Mouse (Mus musculus): ENCODE results near the gene Afm. TPM values are rescaled to one million over a fixed set of nuclear protein-coding genes. Genes with fewer than 3 reads are reported as not detected.

Gene Afm
- not detected in 2 replicates for total RNA-seq (2015)
- total RNA-seq (2017), result not detected in 2 replicates

GRCm38 (mm10) chr5:90518356-90519100, at the start of gene Afm:
Afm (plus strand) TSS chr5:90518932.
- no peak for ATAC-seq (replicated peaks; ENCODE audit: poor library complexity)

GRCm38 (mm10) chr5:90470836-90471235, 47.9 kb upstream of the Afm start:
- no peak for ATAC-seq (replicated peaks; ENCODE audit: poor library complexity)

- ATAC-seq (replicated peaks; ENCODE audit: poor library complexity), result no peak
Observed at GRCm38 (mm10) chr5:90473902-90474301, 44.8 kb upstream of the Afm start.

GRCm38 (mm10) chr5:90474369-90474768, 44.4 kb upstream of the Afm start:
- no peak for ATAC-seq (replicated peaks; ENCODE audit: poor library complexity)

- ATAC-seq (replicated peaks; ENCODE audit: poor library complexity), result no peak
Observed at GRCm38 (mm10) chr5:90476741-90477140, 42.0 kb upstream of the Afm start.

GRCm38 (mm10) chr5:90477308-90478140, 41.2 kb upstream of the Afm start:
- ATAC-seq (replicated peaks; ENCODE audit: poor library complexity), result peak; percentile 50

GRCm38 (mm10) chr5:90478886-90479285, 39.8 kb upstream of the Afm start:
- peak; percentile 83 for ATAC-seq (replicated peaks; ENCODE audit: poor library complexity)

- ATAC-seq (replicated peaks; ENCODE audit: poor library complexity), result no peak
Observed at GRCm38 (mm10) chr5:90485597-90485996, 33.1 kb upstream of the Afm start.

- ATAC-seq (replicated peaks; ENCODE audit: poor library complexity), result no peak
Observed at GRCm38 (mm10) chr5:90488323-90488722, 30.4 kb upstream of the Afm start.

- ATAC-seq (replicated peaks; ENCODE audit: poor library complexity), result no peak
Observed at GRCm38 (mm10) chr5:90490518-90490917, 28.2 kb upstream of the Afm start, which contains the start of gene Afp. Afp (plus strand) TSS chr5:90490737.

GRCm38 (mm10) chr5:90492440-90492839, 26.3 kb upstream of the Afm start:
- peak; percentile 68 for ATAC-seq (replicated peaks; ENCODE audit: poor library complexity)

GRCm38 (mm10) chr5:90494308-90494707, 24.4 kb upstream of the Afm start:
- ATAC-seq (replicated peaks; ENCODE audit: poor library complexity), result no peak

- no peak for ATAC-seq (replicated peaks; ENCODE audit: poor library complexity)
Observed at GRCm38 (mm10) chr5:90499509-90499908, 19.2 kb upstream of the Afm start.

GRCm38 (mm10) chr5:90500714-90501113, 18.0 kb upstream of the Afm start:
- peak; percentile 93 for ATAC-seq (replicated peaks; ENCODE audit: poor library complexity)

- ATAC-seq (replicated peaks; ENCODE audit: poor library complexity), result no peak
Observed at GRCm38 (mm10) chr5:90501752-90502151, 17.0 kb upstream of the Afm start.

- peak; percentile 90 for ATAC-seq (replicated peaks; ENCODE audit: poor library complexity)
Observed at GRCm38 (mm10) chr5:90504742-90505141, 14.0 kb upstream of the Afm start.

- no peak for ATAC-seq (replicated peaks; ENCODE audit: poor library complexity)
Observed at GRCm38 (mm10) chr5:90506507-90506906, 12.2 kb upstream of the Afm start.

- ATAC-seq (replicated peaks; ENCODE audit: poor library complexity), result no peak
Observed at GRCm38 (mm10) chr5:90507411-90507949, 11.3 kb upstream of the Afm start.

- ATAC-seq (replicated peaks; ENCODE audit: poor library complexity), result no peak
Observed at GRCm38 (mm10) chr5:90509828-90510592, 8.7 kb upstream of the Afm start.

- peak; percentile 52 for ATAC-seq (replicated peaks; ENCODE audit: poor library complexity)
Observed at GRCm38 (mm10) chr5:90512288-90512955, 6.3 kb upstream of the Afm start.
